Mouse (Mus musculus): ENCODE results near the gene Khdc1a.

Khdc1a gene

GRCm38 (mm10) chr1:21391138-21391671, 41.8 kb downstream of the Khdc1a start:
- DNase-seq (ENCODE audit: low spot score): no peak
